Comparison of ENCODE assay signal across 8 mouse cellular contexts in genomic region chr17:34029890-34030595, GRCm38 (mm10). TPM values are rescaled to one million over a fixed set of nuclear protein-coding genes. Genes with fewer than 3 reads are reported as not detected.
DNase-seq lines count a peak whose midpoint lies in the region; ATAC-seq lines count a peak whose summit lies in the region.

No protein-coding gene starts in this region.

- peak overlapping the region; percentile 78 to 90 for H3K4me3 ChIP-seq in heart, embryonic 14.5 days (ENCODE audit: control insufficient read depth in 1 of 2, insufficient read depth in 1 of 2, low read depth in 1 of 2, low read length in 2 of 2)
- peak overlapping the region; percentile 81 for H3K4me3 ChIP-seq in forebrain, embryonic 16.5 days (replicated peaks; ENCODE audit: low read length)
- peak overlapping the region; percentile 90 for H3K4me3 ChIP-seq in liver, embryonic 12.5 days

- WGBS in heart, embryonic 14.5 days, result 79% methylated on average over 21 of the region's 21 CpGs
- WGBS in forebrain, embryonic 16.5 days, result 73% methylated on average over 21 of the region's 21 CpGs
- whole genome bisulfite sequencing in liver, embryonic 12.5 days (ENCODE audit: insufficient replicate concordance), result 77% methylated on average over 21 of the region's 21 CpGs

- H3K36me3 ChIP-seq in heart, embryonic 14.5 days (ENCODE audit: control insufficient read depth, insufficient read depth, low read length), result peaks cover 39% of the 10 kb centered on the region
- peaks cover 6% of the 10 kb centered on the region for H3K36me3 ChIP-seq in forebrain, embryonic 16.5 days (ENCODE audit: control insufficient read depth, insufficient read depth)
- H3K36me3 ChIP-seq in liver, embryonic 12.5 days, result peaks cover 43% of the 10 kb centered on the region

- intact Hi-C loops in heart, postnatal 14 days (cut with DNase I), result loop anchor here (5.0 kb wide), 1 partner anchor 87 kb away; the partner anchor contains the start of gene H2-DMa

- DNase-seq in heart, postnatal 14 days, result no peak
- DNase-seq in adrenal gland, postnatal 10 days, result peak; percentile 9
- DNase-seq in testis, postnatal 14 days (ENCODE audit: low spot score), result peak; percentile 12
- DNase-seq in ovary, adult 18-20 months (ENCODE audit: low spot score), result no peak
- DNase-seq in ovary, postnatal 10 days (ENCODE audit: low spot score), result no peak

- H3K27ac ChIP-seq in heart, embryonic 14.5 days (replicated peaks in 1 of 2; ENCODE audit: control insufficient read depth in 1 of 2, insufficient read depth in 1 of 2, low read depth in 2 of 2, low read length in 2 of 2), result 0 out of 4 replicates have a peak overlapping the region, but pooled peaks of 1 of the 2 experiments have one; percentile 94
- H3K27ac ChIP-seq in forebrain, embryonic 16.5 days (ENCODE audit: low read length), result no peak overlapping the region
- H3K27ac ChIP-seq in liver, embryonic 12.5 days, result peak overlapping the region; percentile 92

- peak overlapping the region; percentile 81 for H3K4me2 ChIP-seq in heart, embryonic 14.5 days (ENCODE audit: low read length)
- H3K4me2 ChIP-seq in forebrain, embryonic 16.5 days (ENCODE audit: low read length), result peak overlapping the region; percentile 99
- H3K4me2 ChIP-seq in liver, embryonic 12.5 days, result peak overlapping the region; percentile 88

- peaks cover 27 to 54% of the 10 kb centered on the region in 2 experiments for H3K4me1 ChIP-seq in heart, embryonic 14.5 days (ENCODE audit: control insufficient read depth in 2 of 2, insufficient read depth in 2 of 2, low read length in 2 of 2)
- peaks cover 62% of the 10 kb centered on the region for H3K4me1 ChIP-seq in forebrain, embryonic 16.5 days (replicated peaks; ENCODE audit: control insufficient read depth, insufficient read depth, low read length)
- peaks cover 76% of the 10 kb centered on the region for H3K4me1 ChIP-seq in liver, embryonic 12.5 days

- no peak for ATAC-seq in heart, embryonic 14.5 days (ENCODE audit: insufficient number of reproducible peaks, insufficient read depth, low FRiP score, low read depth)
- no peak for ATAC-seq in forebrain, embryonic 16.5 days
- no peak for ATAC-seq in liver, embryonic 12.5 days

- no peaks in the 10 kb centered on the region for H3K27me3 ChIP-seq in heart, embryonic 14.5 days (ENCODE audit: control insufficient read depth, insufficient read depth, low read length)
- no peaks in the 10 kb centered on the region for H3K27me3 ChIP-seq in forebrain, embryonic 16.5 days (replicated peaks; ENCODE audit: control insufficient read depth, insufficient read depth, low read length)
- no peaks in the 10 kb centered on the region for H3K27me3 ChIP-seq in liver, embryonic 12.5 days (replicated peaks)

- H3K9me3 ChIP-seq in heart, embryonic 14.5 days (ENCODE audit: control insufficient read depth, low read length), result no peaks in the 10 kb centered on the region
- H3K9me3 ChIP-seq in forebrain, embryonic 16.5 days (ENCODE audit: control insufficient read depth, low read length), result no peaks in the 10 kb centered on the region
- H3K9me3 ChIP-seq in liver, embryonic 12.5 days (replicated peaks), result no peaks in the 10 kb centered on the region

- peak overlapping the region; percentile 92 for H3K9ac ChIP-seq in heart, embryonic 14.5 days (ENCODE audit: low read length)
- peak overlapping the region; percentile 86 for H3K9ac ChIP-seq in forebrain, embryonic 16.5 days (replicated peaks; ENCODE audit: low read depth, low read length)
- H3K9ac ChIP-seq in liver, embryonic 12.5 days, result peak overlapping the region; percentile 97

RNA-seq across cellular contexts. Expression of gene Slc39a7, which starts 1.4 kb away (rescaled TPM):
- 48.0 and 53.2 TPM in 2 replicates for polyA plus RNA-seq in heart, embryonic 14.5 days (2014; fragmentation: Nextera tagmentation; extraction: Ambion mirVana)
- 10 to 100 TPM; 63.2 to 63.3 TPM for total RNA-seq in heart, postnatal 14 days (2021)
- total RNA-seq in adrenal gland, postnatal 10 days (2021), result 100 to 1,000 TPM; 115 to 140 TPM
- polyA plus RNA-seq in forebrain, embryonic 16.5 days (2015; fragmentation: Nextera tagmentation; extraction: Ambion mirVana), result 148 and 157 TPM in 2 replicates
- polyA plus RNA-seq in liver, embryonic 12.5 days (2016; fragmentation: Nextera tagmentation; extraction: Ambion mirVana), result 91.7 and 96.0 TPM in 2 replicates

RNA-seq across cellular contexts. Expression of gene Rxrb, which starts 1.6 kb away (rescaled TPM):
- 14.2 and 16.4 TPM in 2 replicates for polyA plus RNA-seq in heart, embryonic 14.5 days (2014; fragmentation: Nextera tagmentation; extraction: Ambion mirVana)
- total RNA-seq in heart, postnatal 14 days (2021), result 10 to 100 TPM; 41.9 to 44.7 TPM
- total RNA-seq in adrenal gland, postnatal 10 days (2021), result 10 to 100 TPM; 62.3 to 76.1 TPM
- 55.6 and 60.2 TPM in 2 replicates for polyA plus RNA-seq in forebrain, embryonic 16.5 days (2015; fragmentation: Nextera tagmentation; extraction: Ambion mirVana)
- polyA plus RNA-seq in liver, embryonic 12.5 days (2016; fragmentation: Nextera tagmentation; extraction: Ambion mirVana), result 29.2 and 31.3 TPM in 2 replicates

RNA-seq across cellular contexts. Expression of gene H2-Ke6, which starts 2.2 kb away (rescaled TPM):
- 46.8 and 57.7 TPM in 2 replicates for polyA plus RNA-seq in heart, embryonic 14.5 days (2014; fragmentation: Nextera tagmentation; extraction: Ambion mirVana)
- 10 to 100 TPM; 80.6 to 88.2 TPM for total RNA-seq in heart, postnatal 14 days (2021)
- 100 to 1,000 TPM; 184 to 194 TPM for total RNA-seq in adrenal gland, postnatal 10 days (2021)
- polyA plus RNA-seq in forebrain, embryonic 16.5 days (2015; fragmentation: Nextera tagmentation; extraction: Ambion mirVana), result 63.9 and 65.4 TPM in 2 replicates
- polyA plus RNA-seq in liver, embryonic 12.5 days (2016; fragmentation: Nextera tagmentation; extraction: Ambion mirVana), result 33.2 and 36.1 TPM in 2 replicates

RNA-seq across cellular contexts. Expression of gene Ring1, which starts 5.6 kb away (rescaled TPM):
- 5.4 and 7.4 TPM in 2 replicates for polyA plus RNA-seq in heart, embryonic 14.5 days (2014; fragmentation: Nextera tagmentation; extraction: Ambion mirVana)
- total RNA-seq in heart, postnatal 14 days (2021), result 10 to 100 TPM; 12.2 to 14.6 TPM
- 10 to 100 TPM; 29.8 to 36.5 TPM for total RNA-seq in adrenal gland, postnatal 10 days (2021)
- 16.0 and 20.4 TPM in 2 replicates for polyA plus RNA-seq in forebrain, embryonic 16.5 days (2015; fragmentation: Nextera tagmentation; extraction: Ambion mirVana)
- polyA plus RNA-seq in liver, embryonic 12.5 days (2016; fragmentation: Nextera tagmentation; extraction: Ambion mirVana), result 10.6 and 10.7 TPM in 2 replicates

RNA-seq across cellular contexts. Expression of gene Col11a2, which starts 9.2 kb away (rescaled TPM):
- polyA plus RNA-seq in heart, embryonic 14.5 days (2014; fragmentation: Nextera tagmentation; extraction: Ambion mirVana), result 0.32 and 0.51 TPM in 2 replicates
- total RNA-seq in heart, postnatal 14 days (2021), result 1 to 10 TPM; 1.5 to 2.7 TPM
- 10 to 100 TPM in 1 of 2 experiments, 1 to 10 TPM in 1; 4.2 to 15.0 TPM for total RNA-seq in adrenal gland, postnatal 10 days (2021)
- polyA plus RNA-seq in forebrain, embryonic 16.5 days (2015; fragmentation: Nextera tagmentation; extraction: Ambion mirVana), result 2.3 and 4.0 TPM in 2 replicates
- 0.37 and 0.54 TPM in 2 replicates for polyA plus RNA-seq in liver, embryonic 12.5 days (2016; fragmentation: Nextera tagmentation; extraction: Ambion mirVana)

Comparison
In these comparisons a context has a peak if more than half of its experiments do, and no peak if none do; other contexts are left out.
1. DNase-seq: peak in adrenal gland, postnatal 10 days (single experiment) and testis, postnatal 14 days (single experiment); none in heart, postnatal 14 days (0 of 2), ovary, adult 18-20 months (single experiment) and ovary, postnatal 10 days (single experiment).
2. Peak in every context shown above with its lines, with median percentiles within 50 percentile points of each other: H3K4me2 ChIP-seq, H3K4me3 ChIP-seq and H3K9ac ChIP-seq.